Mouse (Mus musculus): Measurements from ENCODE around the gene E2f4.

The E2f4 gene

GRCm38 (mm10) chr8:105297511-105298192, at the start of gene E2f4:
Gene E2f4, plus strand, starts transcription at chr8:105297663.
- in situ Hi-C loops (cut with MboI, MseI): no loop called here

GRCm38 (mm10) chr8:105251954-105252353, 45.5 kb upstream of the E2f4 start:
- in situ Hi-C loops (cut with MboI, MseI): loop anchor here (25.0 kb wide), 1 partner anchor 615 kb away; the partner anchor contains the start of genes Ciao2b and Rrad

GRCm38 (mm10) chr8:105252680-105253537, 44.6 kb upstream of the E2f4 start:
- in situ Hi-C loops (cut with MboI, MseI): loop anchor here (25.0 kb wide), 1 partner anchor 616 kb away; the partner anchor contains the start of genes Ciao2b and Rrad

- in situ Hi-C loops (cut with MboI, MseI): loop anchor here (25.0 kb wide), 1 partner anchor 616 kb away; the partner anchor contains the start of genes Ciao2b and Rrad
These were observed 43.7 kb upstream of the E2f4 start for GRCm38 (mm10) chr8:105253766-105254151.

- in situ Hi-C loops (cut with MboI, MseI): loop anchor here (25.0 kb wide), 1 partner anchor 617 kb away; the partner anchor contains the start of genes Ciao2b and Rrad
These were observed 43.1 kb upstream of the E2f4 start for GRCm38 (mm10) chr8:105254152-105254965.

- in situ Hi-C loops (cut with MboI, MseI): loop anchor here (25.0 kb wide), 1 partner anchor 618 kb away; the partner anchor contains the start of genes Ciao2b and Rrad
These were observed 42.5 kb upstream of the E2f4 start, which contains the start of gene B3gnt9 for GRCm38 (mm10) chr8:105254966-105255350. Gene B3gnt9, minus strand, starts transcription at chr8:105255153.

GRCm38 (mm10) chr8:105257318-105258114, 39.9 kb upstream of the E2f4 start:
- in situ Hi-C loops (cut with MboI, MseI): loop anchor here (25.0 kb wide), 1 partner anchor 620 kb away; the partner anchor contains the start of genes Ciao2b and Rrad

- in situ Hi-C loops (cut with MboI, MseI): loop anchor here (25.0 kb wide), 1 partner anchor 622 kb away; the partner anchor contains the start of genes Ciao2b and Rrad
These were observed 38.3 kb upstream of the E2f4 start for GRCm38 (mm10) chr8:105258911-105259720.

GRCm38 (mm10) chr8:105259721-105260320, 37.6 kb upstream of the E2f4 start:
- in situ Hi-C loops (cut with MboI, MseI): loop anchor here (25.0 kb wide), 1 partner anchor 623 kb away; the partner anchor contains the start of genes Ciao2b and Rrad

GRCm38 (mm10) chr8:105260371-105261099, 36.9 kb upstream of the E2f4 start:
- in situ Hi-C loops (cut with MboI, MseI): loop anchor here (25.0 kb wide), 1 partner anchor 623 kb away; the partner anchor contains the start of genes Ciao2b and Rrad

- in situ Hi-C loops (cut with MboI, MseI): loop anchor here (25.0 kb wide), 1 partner anchor 624 kb away; the partner anchor contains the start of genes Ciao2b and Rrad
These were observed 36.0 kb upstream of the E2f4 start for GRCm38 (mm10) chr8:105261326-105261980.

GRCm38 (mm10) chr8:105263244-105263912, 34.1 kb upstream of the E2f4 start:
- in situ Hi-C loops (cut with MboI, MseI): loop anchor here (25.0 kb wide), 1 partner anchor 626 kb away; the partner anchor contains the start of genes Ciao2b and Rrad

- in situ Hi-C loops (cut with MboI, MseI): loop anchor here (25.0 kb wide), 1 partner anchor 627 kb away; the partner anchor contains the start of genes Ciao2b and Rrad
These were observed 33.2 kb upstream of the E2f4 start, which contains the start of the genes Tradd and Fbxl8 for GRCm38 (mm10) chr8:105264024-105264982. Gene Tradd, minus strand, starts transcription at chr8:105264609. Gene Fbxl8, plus strand, starts transcription at chr8:105264648.

- in situ Hi-C loops (cut with MboI, MseI): loop anchor here (25.0 kb wide), 1 partner anchor 628 kb away; the partner anchor contains the start of genes Ciao2b and Rrad
These were observed 32.3 kb upstream of the E2f4 start for GRCm38 (mm10) chr8:105265128-105265527.

- in situ Hi-C loops (cut with MboI, MseI): loop anchor here (25.0 kb wide), 1 partner anchor 629 kb away; the partner anchor contains the start of genes Ciao2b and Rrad
These were observed 30.7 kb upstream of the E2f4 start for GRCm38 (mm10) chr8:105266775-105267174.

Measured in regulatory T cell (primary cell).